Mouse (Mus musculus) yolk sac, embryonic 10.5 days (tissue): ENCODE measurements around the gene Slc10a4.

Experiments
- DNase-seq: peaks from one replicate; pipeline ENCODE4 v3.0.0-alpha.2; 2017; ENCODE audit warnings: low spot score

Slc10a4 gene

GRCm38 (mm10) chr5:73014745-73015144 is 8.1 kb downstream of the Slc10a4 start:
- no peak for DNase-seq

- no peak for DNase-seq
These were observed 17.1 kb downstream of the Slc10a4 start for GRCm38 (mm10) chr5:73023801-73024200.

- no peak for DNase-seq
These were observed 22.0 kb downstream of the Slc10a4 start for GRCm38 (mm10) chr5:73028646-73029045.

- no peak for DNase-seq
These were observed 25.8 kb downstream of the Slc10a4 start for GRCm38 (mm10) chr5:73032481-73032880.

DNA sequence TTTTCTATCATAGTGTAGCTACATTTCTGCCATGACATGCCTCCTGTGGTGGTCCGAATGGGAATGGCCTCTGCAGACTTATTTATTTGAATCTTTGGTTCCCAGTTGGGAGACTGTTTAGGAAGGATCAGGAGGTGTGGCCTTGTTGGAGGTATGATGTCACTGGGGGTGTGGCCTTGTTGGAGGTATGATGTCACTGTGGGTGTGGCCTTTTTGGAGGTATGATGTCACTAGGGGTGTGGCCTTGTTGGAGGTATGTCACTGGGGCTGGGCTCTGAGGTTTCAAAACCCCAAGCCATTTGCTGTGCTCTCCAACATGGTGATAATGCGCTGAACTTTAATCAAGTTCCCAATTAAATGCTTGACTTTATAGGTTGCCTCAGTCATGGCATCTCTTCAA is 37.4 kb downstream of the Slc10a4 start:
- DNase-seq, result no peak

DNA sequence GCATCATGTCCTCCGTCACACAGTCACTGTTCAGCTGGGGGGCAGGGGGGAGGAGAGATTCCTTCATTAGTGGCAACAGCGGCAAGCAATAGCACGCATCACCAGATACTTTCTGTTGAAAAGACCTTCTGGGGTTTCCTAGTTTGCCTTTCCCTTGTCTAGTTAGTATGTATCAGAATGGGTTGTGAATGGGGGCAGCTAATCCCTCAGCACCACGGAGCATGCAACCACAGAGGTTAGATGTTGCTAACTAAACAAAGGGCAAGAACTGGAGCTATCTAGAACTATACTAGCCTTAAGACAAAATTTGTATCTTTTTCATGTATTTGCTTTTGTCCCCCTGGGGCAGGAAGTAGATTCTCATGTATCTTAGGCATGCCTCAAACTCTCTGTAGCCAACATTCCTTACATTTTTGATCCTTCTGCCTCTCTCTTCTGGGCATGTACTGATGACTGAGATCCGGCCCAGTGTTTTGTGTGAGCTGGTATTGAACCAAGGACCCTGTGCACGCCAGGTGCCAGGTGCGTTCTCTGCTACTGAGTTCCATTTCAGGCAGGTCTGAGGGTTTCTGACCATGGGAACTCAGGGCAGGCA is 41.1 kb downstream of the Slc10a4 start:
- DNase-seq, result no peak

- no peak for DNase-seq
These were observed 47.2 kb downstream of the Slc10a4 start for GRCm38 (mm10) chr5:73053933-73054332.

GRCm38 (mm10) chr5:73056457-73056856 is 49.8 kb downstream of the Slc10a4 start:
- DNase-seq, result no peak

- no peak for DNase-seq
These were observed 50.3 kb downstream of the Slc10a4 start for GRCm38 (mm10) chr5:73056937-73057336.

DNA sequence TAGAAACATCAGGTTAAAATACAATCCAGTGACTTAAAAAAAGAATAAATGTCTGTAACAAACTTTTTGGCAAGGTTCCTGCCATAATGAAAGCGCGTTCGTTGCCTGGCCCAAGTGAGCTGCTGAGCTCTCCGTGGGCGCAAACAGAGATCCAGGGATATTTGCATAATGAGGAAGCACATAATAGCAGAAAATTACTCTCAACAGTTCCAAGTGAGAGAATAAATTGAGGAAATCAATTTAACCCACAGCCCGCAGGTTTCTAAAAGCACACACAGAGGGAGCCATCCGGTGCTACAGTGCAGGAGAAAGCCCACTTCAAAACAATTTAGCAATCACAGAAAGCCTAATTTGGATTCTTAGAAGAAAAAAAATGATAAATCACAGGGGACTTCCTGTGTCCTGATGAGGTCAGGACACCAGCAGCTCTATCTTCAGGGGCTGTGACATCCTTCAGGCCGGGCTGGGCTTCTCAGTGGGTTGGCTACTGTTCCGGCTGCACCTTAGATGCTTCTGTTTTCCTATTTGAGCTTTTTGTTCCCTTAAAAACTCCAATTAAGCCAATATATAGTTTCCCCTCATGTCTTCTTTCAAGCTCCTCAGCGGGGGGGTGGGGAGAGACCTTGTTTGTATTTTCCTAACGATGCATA is 54.9 kb downstream of the Slc10a4 start:
- no peak for DNase-seq
